ENCODE assay signal across 21 mouse cellular contexts in the genomic region with DNA sequence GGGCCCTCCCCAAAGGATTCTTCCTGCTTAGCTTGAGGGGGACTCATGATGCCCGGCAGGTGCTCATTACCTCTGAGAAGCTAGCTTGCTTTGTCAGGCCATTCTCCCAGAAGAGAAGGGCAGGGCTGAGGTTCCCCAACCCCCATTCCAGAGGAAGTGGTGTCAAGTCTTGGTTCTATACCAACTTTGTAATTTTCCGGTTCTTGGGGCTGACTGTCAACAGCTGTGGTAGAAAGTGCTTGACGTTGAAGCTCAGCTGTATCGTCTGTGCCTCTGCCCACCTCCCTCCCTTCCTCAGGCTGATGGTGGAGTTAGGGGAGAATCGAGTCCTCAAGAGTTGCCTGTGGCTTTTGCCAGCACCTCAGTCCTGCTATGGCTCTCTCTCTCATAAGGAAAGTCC. TPM values are rescaled to one million over a fixed set of nuclear protein-coding genes. Genes with fewer than 3 reads are reported as not detected.
A peak's percentile ranks its signal among the peaks of the same experiment; 100 is the strongest.
DNase-seq lines count a peak whose midpoint lies in the region; ATAC-seq lines count a peak whose summit lies in the region.
"Had no signal": no experiment of that assay in that cellular context is flagged by ENCODE, and none has a peak within 500 bp of the region (broad histone marks: within the 10 kb centered on the region; RNA-seq: fewer than 3 reads in every experiment).

No protein-coding gene starts in this region.

- H3K4me3 ChIP-seq in embryonic facial prominence, embryonic 14.5 days (ENCODE audit: low read depth, low read length) = no peak overlapping the region
- H3K4me3 ChIP-seq in embryonic facial prominence, embryonic 10.5 days = no peak overlapping the region
- H3K4me3 ChIP-seq: erythroblast, embryonic 14.5 days; heart, embryonic 13.5 days; hindbrain, embryonic 12.5 days; limb, embryonic 10.5 days had no signal

- no peak overlapping the region for H3K9ac ChIP-seq in embryonic facial prominence, embryonic 14.5 days (ENCODE audit: low read depth, low read length)
- H3K9ac ChIP-seq: heart, embryonic 13.5 days; hindbrain, embryonic 12.5 days; liver, embryonic 14.5 days had no signal

- H3K4me1 ChIP-seq in embryonic facial prominence, embryonic 14.5 days (ENCODE audit: control insufficient read depth, insufficient read depth, low read length) = peaks cover 5% of the 10 kb centered on the region; the same call in 1 of the 2 replicates
- peaks cover 8% of the 10 kb centered on the region; the same call in 1 of the 2 replicates for H3K4me1 ChIP-seq in embryonic facial prominence, embryonic 10.5 days
- H3K4me1 ChIP-seq: hindbrain, embryonic 12.5 days; limb, embryonic 10.5 days had no signal

- 29% methylated on average over 5 of the region's 5 CpGs for WGBS in embryonic facial prominence, embryonic 14.5 days
- 76% methylated on average over 5 of the region's 5 CpGs for WGBS in embryonic facial prominence, embryonic 10.5 days

- intact Hi-C loops in left cerebral cortex, postnatal 14 days (cut with DNase I) = no loop called here

- peak; percentile 37; the same call in 1 of the 2 replicates for ATAC-seq in embryonic facial prominence, embryonic 14.5 days (ENCODE audit: low read depth)
- peak; percentile 95 for ATAC-seq in inflammation-experienced regulatory T-cells, adult 6 months
- ATAC-seq: intestine, postnatal 0 days had no signal

- DNase-seq in embryonic facial prominence, embryonic 14.5 days (ENCODE audit: low spot score) = peak; percentile 33
- no peak for DNase-seq in embryonic facial prominence, embryonic 10.5 days (ENCODE audit: low spot score)
- peak; percentile 54 to 67 for DNase-seq in CD8-positive naive resting alpha-beta T cell, adult 2 months (ENCODE audit: low read depth in 2 of 2, low spot score in 2 of 2)
- DNase-seq in thymus, postnatal 10 days (ENCODE audit: low spot score in 2 of 2) = peak; percentile 47 to 54
- no peak for DNase-seq in embryo, embryonic 10.5 days (ENCODE audit: low spot score)
- no peak for DNase-seq in left cerebral cortex, postnatal 14 days (ENCODE audit: low spot score in 2 of 2)
- DNase-seq in spleen, postnatal 10 days (ENCODE audit: low spot score in 2 of 2) = no peak
- DNase-seq: adrenal gland, postnatal 36 days; cerebellum, adult 11 months; gastrocnemius, postnatal 25 days; kidney, postnatal 25 days; layer of hippocampus, postnatal 36 days had no signal

- H3K27ac ChIP-seq in embryonic facial prominence, embryonic 14.5 days (replicated peaks; ENCODE audit: low read depth, low read length) = no peak overlapping the region
- H3K27ac ChIP-seq in embryonic facial prominence, embryonic 10.5 days (replicated peaks) = no peak overlapping the region
- H3K27ac ChIP-seq: heart, embryonic 13.5 days; hindbrain, embryonic 12.5 days; limb, embryonic 10.5 days; liver, embryonic 14.5 days had no signal

- H3K36me3 ChIP-seq in embryonic facial prominence, embryonic 14.5 days (ENCODE audit: control insufficient read depth, insufficient read depth, low read length) = no peaks in the 10 kb centered on the region
- H3K36me3 ChIP-seq in embryonic facial prominence, embryonic 10.5 days (replicated peaks) = no peaks in the 10 kb centered on the region
- H3K36me3 ChIP-seq: G1E; heart, embryonic 13.5 days; hindbrain, embryonic 12.5 days; limb, embryonic 10.5 days had no signal

- H3K4me2 ChIP-seq in embryonic facial prominence, embryonic 14.5 days (ENCODE audit: low read depth, low read length) = no peak overlapping the region
- H3K4me2 ChIP-seq: heart, embryonic 13.5 days; hindbrain, embryonic 12.5 days had no signal

- H3K27me3 ChIP-seq in embryonic facial prominence, embryonic 14.5 days (replicated peaks; ENCODE audit: control insufficient read depth, insufficient read depth, low read length) = no peaks in the 10 kb centered on the region
- no peaks in the 10 kb centered on the region for H3K27me3 ChIP-seq in embryonic facial prominence, embryonic 10.5 days (replicated peaks; ENCODE audit: low read depth, poor library complexity, severe bottlenecking)
- H3K27me3 ChIP-seq: heart, embryonic 13.5 days; hindbrain, embryonic 12.5 days had no signal

- no peaks in the 10 kb centered on the region for H3K9me3 ChIP-seq in embryonic facial prominence, embryonic 14.5 days (ENCODE audit: control insufficient read depth, low read length)
- H3K9me3 ChIP-seq in embryonic facial prominence, embryonic 10.5 days = no peaks in the 10 kb centered on the region
- H3K9me3 ChIP-seq: G1E; heart, embryonic 13.5 days; hindbrain, embryonic 12.5 days; limb, embryonic 10.5 days had no signal

RNA-seq across cellular contexts. Expression of gene Gm11639, which starts 18.1 kb away (rescaled TPM):
- 0.01 TPM in 1 of 2 replicates, not detected in the other for polyA plus RNA-seq in embryonic facial prominence, embryonic 14.5 days (2014; fragmentation: Nextera tagmentation; extraction: Ambion mirVana)
- polyA plus RNA-seq in embryonic facial prominence, embryonic 10.5 days (2016; fragmentation: Nextera tagmentation; extraction: Ambion mirVana) = not detected in 2 replicates
- polyA plus RNA-seq in inflammation-experienced regulatory T-cells, adult 6 months (2017; shearing (Covaris generic)) = under 1 TPM in 2 of 3 experiments, not detected in 1; 0.03 to 0.09 TPM
- total RNA-seq in left cerebral cortex, postnatal 14 days (2021) = 1 to 10 TPM in 1 of 2 experiments, under 1 TPM in 1; 0.97 to 1.2 TPM
- total RNA-seq: megakaryocyte-erythroid progenitor cell, adult 5-6 weeks had no signal
- polyA plus RNA-seq: erythroblast, embryonic 14.5 days; G1E; hindbrain, embryonic 12.5 days; intestine, postnatal 0 days; limb, embryonic 10.5 days had no signal

RNA-seq across cellular contexts. Expression of gene Itgb3, which starts 59.6 kb away (rescaled TPM):
- polyA plus RNA-seq in embryonic facial prominence, embryonic 14.5 days (2014; fragmentation: Nextera tagmentation; extraction: Ambion mirVana) = 2.1 and 2.6 TPM in 2 replicates
- polyA plus RNA-seq in embryonic facial prominence, embryonic 10.5 days (2016; fragmentation: Nextera tagmentation; extraction: Ambion mirVana) = 2.9 and 4.2 TPM in 2 replicates
- 10 to 100 TPM in 2 of 3 experiments, 1 to 10 TPM in 1; 6.4 to 17.5 (median 11.8) TPM for polyA plus RNA-seq in inflammation-experienced regulatory T-cells, adult 6 months (2017; shearing (Covaris generic))
- 1 to 10 TPM; 4.3 to 4.5 TPM for total RNA-seq in left cerebral cortex, postnatal 14 days (2021)

Comparison
In these comparisons a context has a peak if more than half of its experiments do, and no peak if none do; other contexts are left out.
1. DNase-seq: peak in embryonic facial prominence, embryonic 14.5 days (single experiment), CD8-positive naive resting alpha-beta T cell, adult 2 months (2 of 2) and thymus, postnatal 10 days (2 of 2); none in embryonic facial prominence, embryonic 10.5 days (single experiment), embryo, embryonic 10.5 days (single experiment), left cerebral cortex, postnatal 14 days (0 of 2) and spleen, postnatal 10 days (0 of 2).